Comparison of ENCODE assay signal across 8 mouse cellular contexts in the genomic region with DNA sequence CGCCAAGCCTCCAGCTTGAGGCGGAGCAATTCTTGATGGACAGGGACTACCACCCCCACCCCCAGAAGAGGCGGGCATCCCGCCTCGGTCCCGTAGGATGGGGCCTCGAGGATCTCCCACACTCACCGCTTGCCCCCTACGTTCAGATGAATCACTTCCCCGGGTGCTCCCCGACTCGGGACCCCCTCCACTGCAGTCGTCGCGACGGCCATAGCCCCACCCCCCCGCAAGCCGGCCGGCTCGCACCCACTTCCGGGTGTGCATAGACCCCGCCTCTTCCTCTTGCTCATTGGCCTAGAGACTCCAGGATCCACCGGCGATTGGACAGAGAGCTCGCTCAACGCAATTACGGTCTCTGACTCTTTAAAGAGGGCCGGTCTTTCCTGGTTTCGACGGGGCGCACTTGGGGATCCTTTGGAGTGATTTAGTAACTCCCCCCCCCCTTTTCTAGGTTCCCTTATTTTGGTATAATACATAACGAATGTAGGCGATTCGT. TPM values are rescaled to one million over a fixed set of nuclear protein-coding genes. Genes with fewer than 3 reads are reported as not detected.
DNase-seq lines count a peak whose midpoint lies in the region; ATAC-seq and TF ChIP-seq lines count a peak whose summit lies in the region.

A gene (minus strand): TSS at position 275 of the 496 bp plus-strand sequence.

- under 1% methylated on average over 34 of the region's 34 CpGs for WGBS in cerebellum, adult 2 months
- 3% methylated on average over 33 of the region's 34 CpGs for WGBS in forebrain, postnatal 0 days
- under 1% methylated on average over 34 of the region's 34 CpGs for WGBS in lung, embryonic 15.5 days
- WGBS in olfactory bulb, adult 2 months, result under 1% methylated on average over 34 of the region's 34 CpGs

- no peak within 1 kb of the TSS for H3K27ac ChIP-seq in cerebellum, adult 2 months (ENCODE audit: insufficient read depth, low read length)
- H3K27ac ChIP-seq in forebrain, postnatal 0 days (ENCODE audit: low read depth, low read length), result peak within 1 kb of the TSS; percentile 70
- H3K27ac ChIP-seq in layer of hippocampus, adult 2 months, result peak within 1 kb of the TSS; percentile 75
- H3K27ac ChIP-seq in lung, embryonic 15.5 days, result peak within 1 kb of the TSS; percentile 84
- H3K27ac ChIP-seq in olfactory bulb, adult 2 months (ENCODE audit: insufficient read depth, low read depth, low read length), result peak within 1 kb of the TSS; percentile 7

- H3K27me3 ChIP-seq in cerebellum, adult 2 months (ENCODE audit: control insufficient read depth, insufficient read depth, low read length), result no peaks in the 10 kb centered on the region
- peaks cover 8% of the 10 kb centered on the region for H3K27me3 ChIP-seq in forebrain, postnatal 0 days (ENCODE audit: insufficient read depth, low read length)
- no peaks in the 10 kb centered on the region for H3K27me3 ChIP-seq in lung, embryonic 15.5 days

- intact Hi-C loops in heart, postnatal 36 days (cut with DNase I), result loop anchor here (2.0 to 5.0 kb wide), 3 partner anchors 17 to 317 kb away; a partner anchor contains a TSS

- H3K4me3 ChIP-seq in cerebellum, adult 2 months (replicated peaks; ENCODE audit: insufficient read depth, low read depth, low read length), result peak within 1 kb of the TSS; percentile 88
- H3K4me3 ChIP-seq in forebrain, postnatal 0 days (ENCODE audit: low read depth, low read length), result peak within 1 kb of the TSS; percentile 77
- peak within 1 kb of the TSS; percentile 67 for H3K4me3 ChIP-seq in layer of hippocampus, adult 2 months
- peak within 1 kb of the TSS; percentile 78 for H3K4me3 ChIP-seq in lung, embryonic 15.5 days
- peak within 1 kb of the TSS; percentile 82 for H3K4me3 ChIP-seq in olfactory bulb, adult 2 months (ENCODE audit: insufficient read depth, low read depth, low read length)

- H3K36me3 ChIP-seq in forebrain, postnatal 0 days (ENCODE audit: insufficient read depth), result peaks cover 17% of the 10 kb centered on the region
- H3K36me3 ChIP-seq in lung, embryonic 15.5 days, result peaks cover 8% of the 10 kb centered on the region; the same call in 1 of the 2 replicates

- TF ChIP-seq POLR2A in cerebellum, adult 2 months (IDR thresholded peaks at IDR 0.05; ENCODE audit: borderline replicate concordance, insufficient read depth, low read length), result no peak
- no peak for TF ChIP-seq POLR2A in olfactory bulb, adult 2 months (IDR thresholded peaks at IDR 0.05; ENCODE audit: insufficient read depth, low read depth, low read length)

- no peaks in the 10 kb centered on the region for H3K9me3 ChIP-seq in forebrain, postnatal 0 days (ENCODE audit: low read length)
- H3K9me3 ChIP-seq in lung, embryonic 15.5 days, result no peaks in the 10 kb centered on the region

- peak within 1 kb of the TSS; percentile 58 for H3K9ac ChIP-seq in forebrain, postnatal 0 days
- H3K9ac ChIP-seq in lung, embryonic 15.5 days, result peak within 1 kb of the TSS; percentile 52

- peak; percentile 97 for ATAC-seq in forebrain, postnatal 0 days
- peak; percentile 91 for ATAC-seq in lung, embryonic 15.5 days (ENCODE audit: borderline replicate concordance, extremely low read depth, low FRiP score, low TSS enrichment)

- no peaks in the 10 kb centered on the region for H3K4me1 ChIP-seq in cerebellum, adult 2 months (ENCODE audit: control insufficient read depth, insufficient read depth, low read length)
- H3K4me1 ChIP-seq in forebrain, postnatal 0 days (ENCODE audit: insufficient read depth), result 0 out of 2 replicates have a peak, but pooled peaks cover 7% of the 10 kb centered on the region
- H3K4me1 ChIP-seq in lung, embryonic 15.5 days, result peaks cover 32% of the 10 kb centered on the region
- peaks cover 18% of the 10 kb centered on the region for H3K4me1 ChIP-seq in olfactory bulb, adult 2 months (ENCODE audit: control insufficient read depth, insufficient read depth, low read length)

- TF ChIP-seq CTCF in cerebellum, adult 2 months (IDR thresholded peaks at IDR 0.05; ENCODE audit: borderline replicate concordance, insufficient read depth, low read depth, low read length), result no peak
- no peak for TF ChIP-seq CTCF in forebrain, postnatal 0 days (IDR thresholded peaks at IDR 0.05; ENCODE audit: low read depth)
- TF ChIP-seq CTCF in layer of hippocampus, adult 2 months (conservative IDR thresholded peaks at IDR 0.05), result no peak
- TF ChIP-seq CTCF in olfactory bulb, adult 2 months (IDR thresholded peaks at IDR 0.05; ENCODE audit: insufficient read depth, low read depth, low read length), result no peak

- peak; percentile 90 for DNase-seq in Muller cell, postnatal 12 days (ENCODE audit: inconsistent ontology term)
- DNase-seq in cerebellum, adult 2 months, result peak; percentile 83 to 86
- peak; percentile 94 for DNase-seq in forebrain, postnatal 0 days
- DNase-seq in heart, postnatal 36 days, result peak; percentile 84 to 87
- DNase-seq in layer of hippocampus, adult 2 months (ENCODE audit: low spot score in 2 of 2), result peak; percentile 75 to 90
- peak; percentile 92 for DNase-seq in thymus, postnatal 0 days (ENCODE audit: low spot score)

- peak within 1 kb of the TSS; percentile 69 for H3K4me2 ChIP-seq in forebrain, postnatal 0 days (ENCODE audit: low read depth)
- H3K4me2 ChIP-seq in lung, embryonic 15.5 days, result peak within 1 kb of the TSS; percentile 81

RNA-seq across cellular contexts. Expression of the gene that starts here (rescaled TPM):
- polyA plus RNA-seq in cerebellum, adult 2 months (2012; rRNA removed), result 41.6 and 43.7 TPM in 2 replicates
- total RNA-seq in forebrain, postnatal 0 days (2014; rRNA removed), result 30.2 and 35.6 TPM in 2 replicates
- 31.8 and 33.1 TPM in 2 replicates for polyA plus RNA-seq in forebrain, postnatal 0 days (2015; fragmentation: Nextera tagmentation; extraction: Ambion mirVana)
- 1 to 10 TPM; 6.5 to 7.5 TPM for total RNA-seq in heart, postnatal 36 days (2021)
- 10 to 100 TPM; 29.4 to 42.9 TPM for total RNA-seq in layer of hippocampus, adult 2 months (2021)
- 48.3 and 51.4 TPM in 2 replicates for polyA plus RNA-seq in lung, embryonic 15.5 days (2015; fragmentation: Nextera tagmentation; extraction: Ambion mirVana)
- not detected in 2 replicates for polyA plus RNA-seq in olfactory bulb, adult 2 months (2012; ENCODE audit: insufficient read depth, insufficient read length, low replicate concordance, missing spikeins)
- polyA plus RNA-seq in thymus, postnatal 0 days (2015; fragmentation: Nextera tagmentation; extraction: Ambion mirVana), result 45.1 and 46.3 TPM in 2 replicates

Comparison
In these comparisons a context has a peak if more than half of its experiments do, and no peak if none do; other contexts are left out.
1. RNA of the gene that starts here (polyA plus RNA-seq): 48.3 to 51.4 TPM in lung, embryonic 15.5 days, 45.1 to 46.3 TPM in thymus, postnatal 0 days, 41.6 to 43.7 TPM in cerebellum, adult 2 months and 31.8 to 33.1 TPM in forebrain, postnatal 0 days; not detected in olfactory bulb, adult 2 months; every median in the first group is over 10 times any median in the second.
2. Peak in every context shown above with its lines, with median percentiles within 50 percentile points of each other: DNase-seq and H3K4me3 ChIP-seq.